Mouse (Mus musculus): Measurements from ENCODE around the gene Mylk2.

DNA sequence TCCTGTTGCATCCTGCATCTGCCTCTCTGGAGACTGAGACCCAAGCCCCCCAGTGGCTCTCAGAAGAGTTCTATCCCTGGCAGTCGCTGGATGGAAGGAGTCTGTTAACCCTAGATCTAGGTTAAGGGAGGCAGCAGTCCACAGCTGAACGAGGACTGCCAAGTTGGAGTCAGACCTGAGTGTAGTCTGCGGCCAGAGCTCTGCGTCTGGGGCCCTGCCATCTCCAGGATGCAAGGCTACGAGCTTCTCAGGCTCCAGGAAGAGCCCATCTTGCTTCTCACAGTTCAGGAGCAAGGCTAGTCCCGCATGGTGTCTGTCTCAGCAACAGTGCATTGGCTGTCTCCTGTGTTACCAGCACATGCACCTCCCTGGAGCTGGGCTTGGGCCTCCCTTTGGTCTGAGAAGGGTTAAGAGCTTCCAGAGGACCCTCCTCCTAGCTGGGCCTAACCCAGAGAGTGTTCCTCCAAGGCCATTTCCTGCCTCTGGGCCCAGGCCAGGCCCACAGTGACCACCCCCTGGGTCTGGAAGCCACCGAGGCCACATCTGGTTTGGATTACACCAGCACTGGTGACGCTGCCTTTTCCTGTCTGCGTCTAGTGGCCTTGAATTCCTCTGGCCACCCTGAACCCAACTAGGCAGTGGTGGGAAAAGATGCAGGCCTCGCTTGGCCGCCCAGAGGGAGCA, 14.2 kb downstream of the Mylk2 start:
- TF ChIP-seq HCFC1 (IDR thresholded peaks at IDR 0.05; ENCODE audit: borderline replicate concordance, insufficient read depth, low read length) (no peak), CHD2 (IDR thresholded peaks at IDR 0.05; ENCODE audit: low read depth, low read length) (no peak), MAFK (IDR thresholded peaks at IDR 0.05; ENCODE audit: insufficient read depth, low read depth, low read length) (no peak), ZC3H11A (IDR thresholded peaks at IDR 0.05; ENCODE audit: borderline replicate concordance, low read depth, low read length) (no peak)

Data from ES-E14 (cell line).